Mouse (Mus musculus): Measurements from ENCODE around the gene Rbm15b. TPM values are rescaled to one million over a fixed set of nuclear protein-coding genes. Genes with fewer than 3 reads are reported as not detected.
A peak's percentile ranks its signal among the peaks of the same experiment; 100 is the strongest.

The Rbm15b gene
- polyA plus RNA-seq, 1 experiment from 2014 or later, result 16.6 TPM

DNA sequence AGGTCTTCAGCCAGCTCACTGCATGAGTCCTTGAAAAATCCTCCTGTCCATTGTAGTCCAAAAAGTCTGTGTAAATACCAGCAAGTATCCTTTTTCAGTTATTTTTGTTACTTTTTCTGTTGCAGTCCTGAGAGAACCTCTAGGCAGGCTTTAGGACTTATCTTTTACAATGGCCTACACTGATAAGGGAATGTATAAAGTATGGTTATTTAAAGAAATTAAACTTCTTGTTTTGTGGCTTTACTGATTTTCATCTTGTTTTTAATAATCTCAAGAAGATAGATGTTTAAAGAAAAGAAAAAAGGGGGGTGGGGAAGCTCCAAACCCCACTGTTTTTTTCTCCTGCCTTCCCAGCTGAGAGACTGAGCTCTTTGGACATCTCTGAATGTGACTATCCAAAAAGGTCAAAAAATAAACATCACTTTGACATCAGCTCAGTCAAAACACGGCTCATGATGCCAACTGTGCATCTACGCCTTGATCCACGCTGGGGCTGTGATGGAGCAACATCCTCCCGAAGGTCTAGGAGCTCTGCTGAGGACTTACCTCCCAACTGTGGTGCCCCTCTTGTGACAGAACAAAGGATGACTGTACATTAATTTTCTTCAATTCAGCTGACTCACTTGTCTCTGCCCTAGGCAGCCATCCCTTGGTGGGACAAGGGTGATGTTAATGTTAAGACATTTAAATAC is 16.0 kb upstream of the Rbm15b start:
- Histone ChIP-seq H3K4me1 (ENCODE audit: control insufficient read depth, insufficient read depth, low read length) (no peaks in the 10 kb centered on the region), H3K36me3 (ENCODE audit: control insufficient read depth, insufficient read depth, low read length) (no peaks in the 10 kb centered on the region), H3K27me3 (replicated peaks; ENCODE audit: control insufficient read depth, insufficient read depth, low read length) (no peaks in the 10 kb centered on the region), H3K4me3 (ENCODE audit: low read depth, low read length) (no peak overlapping the region), H3K27ac (replicated peaks; ENCODE audit: low read depth, low read length) (no peak overlapping the region), H3K9me3 (ENCODE audit: control insufficient read depth, low read length) (no peaks in the 10 kb centered on the region), H3K4me2 (ENCODE audit: low read depth, low read length) (no peak overlapping the region), H3K9ac (ENCODE audit: low read depth, low read length) (no peak overlapping the region)
- 68% methylated on average over 4 of the region's 4 CpGs for WGBS
- DNase-seq (ENCODE audit: low spot score) (no peak), ATAC-seq (ENCODE audit: low read depth) (no peak)

DNA sequence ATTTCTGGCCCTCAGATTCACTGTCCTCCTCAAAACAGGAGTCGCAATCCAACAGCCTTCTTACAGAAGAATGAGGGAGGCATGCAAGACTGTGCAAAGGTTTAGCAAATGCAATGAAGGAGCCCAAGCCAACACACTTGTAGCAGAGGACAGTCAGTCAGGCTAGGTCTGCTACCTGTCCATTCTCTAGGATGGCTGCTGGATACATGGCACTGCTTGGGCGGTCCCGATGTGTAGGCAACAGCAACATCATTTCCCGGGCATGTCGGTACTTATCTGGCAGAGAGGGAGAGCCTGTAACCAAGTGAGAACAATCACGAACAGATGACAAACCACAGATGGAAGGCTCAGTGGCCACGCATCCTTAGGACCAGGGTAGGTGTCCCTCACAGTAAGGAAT is 14.4 kb upstream of the Rbm15b start:
- 85% methylated on average over 7 of the region's 7 CpGs for WGBS
- no peaks in the 10 kb centered on the region for H3K4me1 ChIP-seq (ENCODE audit: control insufficient read depth, insufficient read depth, low read length)
- no peaks in the 10 kb centered on the region for H3K9me3 ChIP-seq (ENCODE audit: control insufficient read depth, low read length)
- H3K4me3 ChIP-seq (ENCODE audit: low read depth, low read length), result no peak overlapping the region
- no peak overlapping the region for H3K27ac ChIP-seq (replicated peaks; ENCODE audit: low read depth, low read length)
- ATAC-seq (ENCODE audit: low read depth) (no peak), DNase-seq (ENCODE audit: low spot score) (no peak)
- no peak overlapping the region for H3K9ac ChIP-seq (ENCODE audit: low read depth, low read length)
- no peak overlapping the region for H3K4me2 ChIP-seq (ENCODE audit: low read depth, low read length)
- no peaks in the 10 kb centered on the region for H3K27me3 ChIP-seq (replicated peaks; ENCODE audit: control insufficient read depth, insufficient read depth, low read length)
- H3K36me3 ChIP-seq (ENCODE audit: control insufficient read depth, insufficient read depth, low read length), result no peaks in the 10 kb centered on the region

DNA sequence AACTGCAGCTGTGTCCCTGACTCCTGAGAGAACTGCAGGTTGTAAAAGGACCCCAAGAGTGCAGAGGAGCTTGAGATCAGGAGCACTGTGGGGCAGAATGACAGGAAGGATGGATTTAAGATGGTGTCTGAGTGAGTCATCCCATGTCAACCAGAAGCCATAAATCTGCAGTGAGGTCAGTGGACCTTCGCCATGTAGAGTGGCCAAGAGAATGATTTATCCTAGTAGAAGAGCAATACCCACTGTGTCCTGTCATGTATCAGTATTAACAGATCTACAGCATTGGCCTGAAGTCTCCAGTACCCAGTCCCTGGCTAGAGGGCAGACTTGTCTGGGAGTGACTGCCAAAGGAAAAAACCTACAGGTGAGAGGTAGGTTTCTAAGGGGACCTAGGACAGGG is 11.7 kb upstream of the Rbm15b start:
- no peak overlapping the region for H3K4me2 ChIP-seq (ENCODE audit: low read depth, low read length)

DNA sequence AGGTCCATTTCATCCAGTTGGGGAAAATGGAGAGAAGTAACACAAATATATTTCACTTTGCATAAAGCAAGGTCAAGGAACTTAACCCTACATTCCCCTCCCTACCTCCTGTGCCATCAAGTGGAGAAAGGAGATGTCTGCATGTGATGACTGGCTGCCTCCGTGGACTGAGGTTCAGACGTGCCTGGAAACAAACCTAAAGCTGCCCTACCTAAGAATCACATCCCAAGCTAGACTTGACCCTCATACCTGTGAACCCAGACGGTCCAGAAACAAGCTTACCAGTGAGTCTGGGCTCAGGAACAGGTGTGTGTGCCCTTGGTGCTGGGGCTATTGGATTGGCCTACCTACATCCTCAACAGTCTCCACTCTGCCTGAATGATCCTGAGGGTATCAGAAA is 6.1 kb upstream of the Rbm15b start:
- no peaks in the 10 kb centered on the region for H3K27me3 ChIP-seq (replicated peaks; ENCODE audit: control insufficient read depth, insufficient read depth, low read length)
- H3K9ac ChIP-seq (ENCODE audit: low read depth, low read length), result peak overlapping the region; percentile 3; the same call in 1 of the 2 replicates
- peaks cover 13% of the 10 kb centered on the region for H3K4me1 ChIP-seq (ENCODE audit: control insufficient read depth, insufficient read depth, low read length)
- ATAC-seq (ENCODE audit: low read depth), result no peak
- peaks cover 25% of the 10 kb centered on the region for H3K36me3 ChIP-seq (ENCODE audit: control insufficient read depth, insufficient read depth, low read length)
- WGBS, result 57% methylated on average over 3 of the region's 3 CpGs
- no peaks in the 10 kb centered on the region for H3K9me3 ChIP-seq (ENCODE audit: control insufficient read depth, low read length)
- DNase-seq (ENCODE audit: low spot score), result no peak
- no peak overlapping the region for H3K27ac ChIP-seq (replicated peaks; ENCODE audit: low read depth, low read length)
- H3K4me3 ChIP-seq (ENCODE audit: low read depth, low read length), result no peak overlapping the region
- peak overlapping the region; percentile 87; the same call in 1 of the 2 replicates for H3K4me2 ChIP-seq (ENCODE audit: low read depth, low read length)

More for the DNA sequence above, 11.7 kb upstream of the Rbm15b start:
- Histone ChIP-seq H3K36me3 (ENCODE audit: control insufficient read depth, insufficient read depth, low read length) (no peaks in the 10 kb centered on the region), H3K27me3 (replicated peaks; ENCODE audit: control insufficient read depth, insufficient read depth, low read length) (no peaks in the 10 kb centered on the region), H3K9ac (ENCODE audit: low read depth, low read length) (no peak overlapping the region), H3K27ac (replicated peaks; ENCODE audit: low read depth, low read length) (no peak overlapping the region), H3K9me3 (ENCODE audit: control insufficient read depth, low read length) (no peaks in the 10 kb centered on the region), H3K4me3 (ENCODE audit: low read depth, low read length) (no peak overlapping the region), H3K4me1 (ENCODE audit: control insufficient read depth, insufficient read depth, low read length) (no peaks in the 10 kb centered on the region)
- DNase-seq (ENCODE audit: low spot score) (no peak), ATAC-seq (ENCODE audit: low read depth) (no peak)
- WGBS, result 80% methylated on average over 1 of the region's 1 CpGs

DNA sequence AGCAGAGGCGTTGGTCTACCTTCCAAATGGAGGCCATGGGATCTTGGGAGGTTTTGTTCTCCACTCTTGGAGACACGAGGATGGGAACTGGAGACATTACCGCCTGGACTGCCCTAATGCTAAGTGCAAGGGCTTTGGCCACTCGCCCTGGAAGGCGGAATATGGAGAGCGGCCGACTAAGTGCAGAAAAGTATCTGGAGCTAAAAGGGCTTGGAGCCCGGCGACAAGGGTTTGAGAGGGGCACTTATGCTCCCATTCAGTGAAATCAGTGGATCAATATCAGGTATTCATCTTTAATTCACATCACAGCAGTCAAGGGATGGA is 5.3 kb upstream of the Rbm15b start:
- Histone ChIP-seq H3K9ac (ENCODE audit: low read depth, low read length) (peak overlapping the region; percentile 77), H3K27me3 (replicated peaks; ENCODE audit: control insufficient read depth, insufficient read depth, low read length) (no peaks in the 10 kb centered on the region), H3K4me1 (ENCODE audit: control insufficient read depth, insufficient read depth, low read length) (peaks cover 15% of the 10 kb centered on the region), H3K36me3 (ENCODE audit: control insufficient read depth, insufficient read depth, low read length) (peaks cover 31% of the 10 kb centered on the region), H3K4me2 (ENCODE audit: low read depth, low read length) (peak overlapping the region; percentile 87), H3K27ac (replicated peaks; ENCODE audit: low read depth, low read length) (peak overlapping the region; percentile 91), H3K4me3 (ENCODE audit: low read depth, low read length) (peak overlapping the region; percentile 87), H3K9me3 (ENCODE audit: control insufficient read depth, low read length) (no peaks in the 10 kb centered on the region)
- ATAC-seq (ENCODE audit: low read depth), result no peak
- WGBS, result 0% methylated on average over 9 of the region's 9 CpGs
- no peak for DNase-seq (ENCODE audit: low spot score)

DNA sequence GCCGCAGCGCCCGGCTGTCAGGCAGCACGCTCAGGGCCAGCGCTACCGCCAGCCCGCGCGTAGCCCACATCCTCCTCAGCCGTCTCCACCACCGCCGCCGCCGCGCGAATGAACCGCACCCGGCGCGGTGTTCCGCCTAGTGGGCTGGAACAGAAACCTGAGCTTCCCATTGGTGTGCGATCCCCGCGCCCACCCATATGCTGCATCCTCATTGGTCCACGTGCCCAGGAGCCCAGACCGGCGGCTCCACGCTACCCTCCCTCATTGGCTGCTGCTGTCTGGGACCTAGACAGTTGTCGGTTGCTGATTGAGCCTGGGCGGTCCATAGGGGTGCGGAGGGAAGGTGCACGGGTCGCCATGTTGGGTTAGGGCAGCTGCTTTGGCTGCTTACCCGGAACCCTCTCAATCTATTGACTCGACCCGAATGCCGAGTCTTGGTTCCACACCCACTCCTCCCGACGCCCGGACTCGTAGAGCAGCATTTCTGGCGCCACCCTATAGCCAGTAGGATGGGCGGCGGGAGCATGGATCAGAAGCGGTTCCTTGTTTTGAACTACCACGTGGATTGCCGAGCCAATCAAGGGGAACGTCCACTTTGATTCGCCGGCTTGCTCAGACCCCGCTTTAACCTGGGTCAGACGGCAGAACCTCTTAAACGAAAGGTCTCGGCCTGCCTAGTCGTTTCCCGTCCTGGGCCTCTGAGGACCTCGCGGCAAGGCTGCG is 4.8 kb upstream of the Rbm15b start, which contains the start of gene Manf:
Gene Manf, minus strand, starts transcription at position 151 of the 723 bp plus-strand sequence.
- Histone ChIP-seq H3K27ac (replicated peaks; ENCODE audit: low read depth, low read length) (peak within 1 kb of the TSS; percentile 91), H3K9me3 (ENCODE audit: control insufficient read depth, low read length) (no peaks in the 10 kb centered on the region), H3K9ac (ENCODE audit: low read depth, low read length) (peak within 1 kb of the TSS; percentile 96), H3K27me3 (replicated peaks; ENCODE audit: control insufficient read depth, insufficient read depth, low read length) (no peaks in the 10 kb centered on the region), H3K4me2 (ENCODE audit: low read depth, low read length) (peak within 1 kb of the TSS; percentile 87), H3K36me3 (ENCODE audit: control insufficient read depth, insufficient read depth, low read length) (peaks cover 32% of the 10 kb centered on the region), H3K4me3 (ENCODE audit: low read depth, low read length) (peak within 1 kb of the TSS; percentile 87), H3K4me1 (ENCODE audit: control insufficient read depth, insufficient read depth, low read length) (peaks cover 17% of the 10 kb centered on the region)
- DNase-seq (ENCODE audit: low spot score) (peak; percentile 99), ATAC-seq (ENCODE audit: low read depth) (peak; percentile 99)
- under 1% methylated on average over 57 of the region's 59 CpGs for WGBS

DNA sequence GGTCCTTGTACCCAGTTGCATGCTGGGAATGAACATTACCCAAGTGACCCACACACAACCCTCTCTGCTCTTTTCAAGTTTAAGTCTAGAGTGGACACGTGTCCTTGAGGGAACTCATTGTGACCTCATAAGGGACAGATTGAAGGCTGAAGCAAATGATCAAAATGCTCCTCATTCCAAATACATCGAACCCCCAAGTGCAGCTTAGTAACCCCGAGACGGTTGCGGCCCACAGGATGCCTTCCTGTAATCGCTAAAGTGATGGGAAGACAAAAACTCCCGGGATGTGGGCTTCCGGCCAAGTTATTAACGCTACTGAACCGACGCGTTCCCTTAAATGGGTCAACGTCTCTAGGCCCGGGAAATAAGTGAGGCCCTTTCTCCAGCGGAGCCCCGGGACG is 4.1 kb upstream of the Rbm15b start:
- under 1% methylated on average over 17 of the region's 17 CpGs for WGBS

DNA sequence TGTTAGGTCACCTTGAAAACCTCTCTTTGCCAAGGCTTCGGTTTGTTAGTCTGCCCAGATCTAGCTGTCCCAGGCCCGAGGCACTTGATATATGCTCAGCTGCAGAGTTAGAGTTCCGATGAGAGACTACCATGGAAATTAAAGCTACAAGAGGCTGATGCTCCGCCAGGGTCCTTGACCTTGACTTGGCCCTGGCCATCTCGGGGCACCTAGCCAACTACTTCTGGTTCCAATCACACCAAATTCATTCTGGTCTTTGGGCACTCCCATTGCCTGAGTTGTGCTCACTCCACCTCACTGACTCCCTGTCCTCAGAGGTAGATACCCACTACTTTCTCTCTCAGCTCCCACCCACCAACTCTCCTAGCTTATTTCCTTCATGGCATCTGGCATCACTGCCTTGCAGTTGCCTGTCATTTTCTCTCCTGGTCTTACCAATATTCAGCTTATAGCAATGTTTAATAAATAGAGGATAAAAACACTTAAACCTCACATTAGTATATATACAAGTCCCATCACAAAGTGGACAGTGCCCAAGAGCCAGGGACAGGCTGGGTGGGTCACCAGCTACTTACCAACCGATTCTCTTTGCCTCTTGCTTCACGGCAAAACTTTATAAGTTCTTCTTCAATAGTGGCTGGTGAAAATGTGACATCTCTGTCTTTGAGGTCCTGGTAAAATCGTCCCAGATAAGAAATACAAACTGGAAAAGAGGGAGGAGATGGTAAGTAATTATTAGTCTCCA is 3.4 kb upstream of the Rbm15b start:
- Histone ChIP-seq H3K9me3 (ENCODE audit: control insufficient read depth, low read length) (no peaks in the 10 kb centered on the region), H3K4me2 (ENCODE audit: low read depth, low read length) (peak overlapping the region; percentile 71), H3K27me3 (replicated peaks; ENCODE audit: control insufficient read depth, insufficient read depth, low read length) (no peaks in the 10 kb centered on the region), H3K9ac (ENCODE audit: low read depth, low read length) (peak overlapping the region; percentile 96), H3K4me3 (ENCODE audit: low read depth, low read length) (peak overlapping the region; percentile 87), H3K4me1 (ENCODE audit: control insufficient read depth, insufficient read depth, low read length) (peaks cover 18% of the 10 kb centered on the region), H3K36me3 (ENCODE audit: control insufficient read depth, insufficient read depth, low read length) (peaks cover 32% of the 10 kb centered on the region), H3K27ac (replicated peaks; ENCODE audit: low read depth, low read length) (0 out of 2 replicates have a peak overlapping the region, but pooled peaks have one; percentile 87)
- ATAC-seq (ENCODE audit: low read depth) (no peak), DNase-seq (ENCODE audit: low spot score) (no peak)
- WGBS, result 61% methylated on average over 8 of the region's 8 CpGs

More for the DNA sequence above, 4.1 kb upstream of the Rbm15b start:
- Histone ChIP-seq H3K4me1 (ENCODE audit: control insufficient read depth, insufficient read depth, low read length) (peaks cover 17% of the 10 kb centered on the region), H3K27me3 (replicated peaks; ENCODE audit: control insufficient read depth, insufficient read depth, low read length) (no peaks in the 10 kb centered on the region), H3K9ac (ENCODE audit: low read depth, low read length) (peak overlapping the region; percentile 96), H3K27ac (replicated peaks; ENCODE audit: low read depth, low read length) (peak overlapping the region; percentile 87), H3K36me3 (ENCODE audit: control insufficient read depth, insufficient read depth, low read length) (peaks cover 32% of the 10 kb centered on the region), H3K4me2 (ENCODE audit: low read depth, low read length) (peak overlapping the region; percentile 71), H3K4me3 (ENCODE audit: low read depth, low read length) (peak overlapping the region; percentile 87), H3K9me3 (ENCODE audit: control insufficient read depth, low read length) (no peaks in the 10 kb centered on the region)
- DNase-seq (ENCODE audit: low spot score) (peak; percentile 13), ATAC-seq (ENCODE audit: low read depth) (no peak)

Data from embryonic facial prominence, embryonic 14.5 days (tissue).